23 mouse cellular contexts compared by ENCODE assay signal in the genomic region with DNA sequence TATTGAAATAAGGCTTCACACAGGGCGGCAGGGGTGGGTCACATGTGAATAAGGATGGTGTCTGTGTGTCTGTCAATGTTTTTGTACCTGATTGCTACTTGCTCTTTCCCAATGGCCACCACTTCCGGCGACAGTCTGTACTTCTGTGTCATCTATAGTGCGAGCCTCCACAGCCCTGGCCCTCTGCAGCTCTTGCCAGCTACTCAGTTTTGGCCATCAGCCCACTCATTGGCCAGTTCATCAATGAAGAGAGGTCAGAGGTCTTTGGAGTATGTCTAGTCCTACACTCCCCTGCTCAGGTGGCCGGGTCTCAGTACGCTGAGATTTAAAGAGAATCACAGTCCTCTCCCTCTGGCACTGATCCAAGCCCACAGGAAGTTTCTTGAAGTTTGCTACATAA.
DNase-seq lines count a peak whose midpoint lies in the region; ATAC-seq and TF ChIP-seq lines count a peak whose summit lies in the region.
"Had no signal": no experiment of that assay in that cellular context is flagged by ENCODE, and none has a peak within 500 bp of the region (broad histone marks: within the 10 kb centered on the region; RNA-seq: fewer than 3 reads in every experiment).

No protein-coding gene starts in this region.

- H3K4me2 ChIP-seq in liver, embryonic 16.5 days (ENCODE audit: low read depth, low read length): no peak overlapping the region
- no peak overlapping the region for H3K4me2 ChIP-seq in liver, embryonic 11.5 days
- no peak overlapping the region for H3K4me2 ChIP-seq in lung, embryonic 14.5 days
- H3K4me2 ChIP-seq: embryonic facial prominence, embryonic 12.5 days; forebrain, embryonic 13.5 days; forebrain, embryonic 15.5 days had no signal

- H3K4me3 ChIP-seq in heart, adult 2 months: no peak overlapping the region
- no peak overlapping the region for H3K4me3 ChIP-seq in liver, embryonic 16.5 days (ENCODE audit: low read depth, low read length)
- no peak overlapping the region for H3K4me3 ChIP-seq in liver, embryonic 11.5 days (ENCODE audit: low read depth, low read length)
- H3K4me3 ChIP-seq in lung, embryonic 14.5 days (ENCODE audit: low read depth, low read length): no peak overlapping the region
- H3K4me3 ChIP-seq: embryonic facial prominence, embryonic 10.5 days; embryonic facial prominence, embryonic 12.5 days; forebrain, embryonic 13.5 days; forebrain, embryonic 15.5 days had no signal

- H3K9ac ChIP-seq in heart, adult 2 months (ENCODE audit: low read depth, low read length): no peak overlapping the region
- H3K9ac ChIP-seq in liver, embryonic 16.5 days (ENCODE audit: low read depth, low read length): no peak overlapping the region
- no peak overlapping the region for H3K9ac ChIP-seq in liver, embryonic 11.5 days (ENCODE audit: low read depth, low read length)
- no peak overlapping the region for H3K9ac ChIP-seq in lung, embryonic 14.5 days
- H3K9ac ChIP-seq: embryonic facial prominence, embryonic 12.5 days; forebrain, embryonic 13.5 days; forebrain, embryonic 15.5 days had no signal

- H3K36me3 ChIP-seq in heart, adult 2 months (ENCODE audit: control insufficient read depth, insufficient read depth, low read length): no peaks in the 10 kb centered on the region
- H3K36me3 ChIP-seq in liver, embryonic 16.5 days (ENCODE audit: control insufficient read depth, insufficient read depth): no peaks in the 10 kb centered on the region
- no peaks in the 10 kb centered on the region for H3K36me3 ChIP-seq in liver, embryonic 11.5 days (ENCODE audit: control insufficient read depth, insufficient read depth, low read length)
- H3K36me3 ChIP-seq in lung, embryonic 14.5 days (ENCODE audit: insufficient read depth): no peaks in the 10 kb centered on the region
- H3K36me3 ChIP-seq: embryonic facial prominence, embryonic 10.5 days; embryonic facial prominence, embryonic 12.5 days; forebrain, embryonic 15.5 days; G1E had no signal

- 73% methylated on average over 6 of the region's 6 CpGs for WGBS in heart, adult 2 months
- WGBS in liver, embryonic 16.5 days (ENCODE audit: insufficient replicate concordance): 59% methylated on average over 6 of the region's 6 CpGs
- WGBS in liver, embryonic 11.5 days: 84% methylated on average over 6 of the region's 6 CpGs
- WGBS in lung, embryonic 14.5 days: 77% methylated on average over 6 of the region's 6 CpGs

- H3K79me2 ChIP-seq in heart, adult 2 months (replicated peaks; ENCODE audit: control insufficient read depth, insufficient read depth, low read length): no peaks in the 10 kb centered on the region

- no peak for TF ChIP-seq EP300 in heart, adult 2 months (IDR thresholded peaks at IDR 0.05; ENCODE audit: insufficient read depth, low read depth, low read length)

- no peak for TF ChIP-seq POLR2A in heart, adult 2 months (IDR thresholded peaks at IDR 0.05; ENCODE audit: insufficient read depth, low read depth, low read length)

- intact Hi-C loops in heart, adult 2 months (cut with DNase I): loop anchor here (10.0 kb wide), 1 partner anchor 1287 kb away; no protein-coding TSS in a partner anchor

- no peak overlapping the region for H3K27ac ChIP-seq in heart, adult 2 months
- no peak overlapping the region for H3K27ac ChIP-seq in liver, embryonic 16.5 days (ENCODE audit: low read length)
- H3K27ac ChIP-seq in liver, embryonic 11.5 days (ENCODE audit: low read depth, low read length): no peak overlapping the region
- H3K27ac ChIP-seq in lung, embryonic 14.5 days (ENCODE audit: low read depth): no peak overlapping the region
- H3K27ac ChIP-seq: embryonic facial prominence, embryonic 10.5 days; embryonic facial prominence, embryonic 12.5 days; forebrain, embryonic 13.5 days; forebrain, embryonic 15.5 days had no signal

- no peak for TF ChIP-seq CTCF in heart, adult 2 months (IDR thresholded peaks at IDR 0.05)
- no peak for TF ChIP-seq CTCF in lung, embryonic 14.5 days (IDR thresholded peaks at IDR 0.05; ENCODE audit: low read depth)

- H3K27me3 ChIP-seq in heart, adult 2 months (ENCODE audit: control insufficient read depth, insufficient read depth, low read length): no peaks in the 10 kb centered on the region
- no peaks in the 10 kb centered on the region for H3K27me3 ChIP-seq in liver, embryonic 16.5 days (ENCODE audit: control insufficient read depth, insufficient read depth, low read depth, low read length)
- H3K27me3 ChIP-seq in liver, embryonic 11.5 days (replicated peaks; ENCODE audit: control insufficient read depth, insufficient read depth, low read length): no peaks in the 10 kb centered on the region
- no peaks in the 10 kb centered on the region for H3K27me3 ChIP-seq in lung, embryonic 14.5 days (ENCODE audit: insufficient read depth, low read length)
- H3K27me3 ChIP-seq: CH12.LX; embryonic facial prominence, embryonic 12.5 days had no signal

- H3K9me3 ChIP-seq in liver, embryonic 16.5 days (replicated peaks; ENCODE audit: control insufficient read depth, low read length): no peaks in the 10 kb centered on the region
- H3K9me3 ChIP-seq in liver, embryonic 11.5 days (ENCODE audit: control insufficient read depth, low read length): no peaks in the 10 kb centered on the region
- H3K9me3 ChIP-seq in lung, embryonic 14.5 days (ENCODE audit: low read depth, low read length): no peaks in the 10 kb centered on the region
- H3K9me3 ChIP-seq: embryonic facial prominence, embryonic 10.5 days; embryonic facial prominence, embryonic 12.5 days; forebrain, embryonic 13.5 days; forebrain, embryonic 15.5 days; G1E had no signal

- DNase-seq in heart, adult 11 months: peak; percentile 89
- no peak for DNase-seq in heart, adult 2 months
- no peak for DNase-seq in liver, embryonic 11.5 days (ENCODE audit: low spot score)
- DNase-seq in lung, embryonic 14.5 days: peak; percentile 17
- no peak for DNase-seq in lung, postnatal 14 days
- DNase-seq: adrenal gland, adult 8-10 months; adrenal gland, postnatal 14 days; adrenal gland, postnatal 36 days; B cell, adult 2 months; cerebellum, adult 11-12 months; cerebellum, adult 2 months; cerebellum, adult 9-10 months; cerebellum, postnatal 25 days had no signal

- H3K4me1 ChIP-seq in heart, adult 2 months (ENCODE audit: control insufficient read depth, insufficient read depth, low read length): no peaks in the 10 kb centered on the region
- no peaks in the 10 kb centered on the region for H3K4me1 ChIP-seq in liver, embryonic 16.5 days (ENCODE audit: control insufficient read depth, low read depth, low read length)
- no peaks in the 10 kb centered on the region for H3K4me1 ChIP-seq in liver, embryonic 11.5 days (replicated peaks; ENCODE audit: control insufficient read depth, insufficient read depth, low read length)
- no peaks in the 10 kb centered on the region; the same call in none of the 2 replicates for H3K4me1 ChIP-seq in lung, embryonic 14.5 days (ENCODE audit: insufficient read depth)
- H3K4me1 ChIP-seq: embryonic facial prominence, embryonic 12.5 days; forebrain, embryonic 13.5 days had no signal

- ATAC-seq in liver, embryonic 16.5 days (ENCODE audit: low read depth): peak; percentile 21; the same call in 1 of the 2 replicates
- no peak for ATAC-seq in liver, embryonic 11.5 days (replicated peaks; ENCODE audit: low FRiP score)
- no peak for ATAC-seq in lung, embryonic 14.5 days (ENCODE audit: insufficient read depth)
- ATAC-seq: activated CD4-positive, CD25-positive, alpha-beta regulatory T cell, adult 4 months; CD4-positive, CD25-positive, alpha-beta regulatory T cell, adult 4 months; forebrain, embryonic 13.5 days; forebrain, embryonic 15.5 days; Patski had no signal

Comparison
In these comparisons a context has a peak if more than half of its experiments do, and no peak if none do; other contexts are left out.
1. DNase-seq: peak in heart, adult 11 months (single experiment) and lung, embryonic 14.5 days (single experiment); none in heart, adult 2 months (0 of 2), liver, embryonic 11.5 days (single experiment) and lung, postnatal 14 days (single experiment).